Mouse (Mus musculus) limb, embryonic 14.5 days (tissue): ENCODE results near the gene Nr6a1. TPM values are rescaled to one million over a fixed set of nuclear protein-coding genes. Genes with fewer than 3 reads are reported as not detected.

Experiments used
- ATAC-seq: fragments of 200-750 bp; cut with Nextera tagmentation; 2 replicates; pipeline ENCODE4 v1.8.0; 2017; ENCODE audit warnings: low read depth, moderate number of reproducible peaks, moderate TSS enrichment; ENCODE audit not compliant: low FRiP score
- DNase-seq: peaks from one replicate; pipeline ENCODE4 v3.0.0-alpha.2; 2015; ENCODE audit warnings: low spot score
- H3K27ac ChIP-seq: fragments of 300-500 bp; sonication (generic); replicated peaks from 2 replicates; pipeline ENCODE4 v1.5.1; 2014; ENCODE audit warnings: low read depth, mild to moderate bottlenecking, low read length, moderate library complexity, mixed read lengths
- H3K27me3 ChIP-seq: fragments of 300-500 bp; sonication (generic); 2 replicates; pipeline ENCODE4 v1.6.1; 2014; ENCODE audit warnings: low read length, mixed read lengths; ENCODE audit not compliant: control insufficient read depth, insufficient read depth
- H3K36me3 ChIP-seq: fragments of 300-500 bp; sonication (generic); 2 replicates; pipeline ENCODE4 v1.6.1; 2014; ENCODE audit warnings: mild to moderate bottlenecking, low read length, moderate library complexity, mixed read lengths; ENCODE audit not compliant: control insufficient read depth, insufficient read depth
- H3K4me1 ChIP-seq: fragments of 300-500 bp; sonication (generic); 2 replicates; pipeline ENCODE4 v1.6.1; 2014; ENCODE audit warnings: antibody characterized with exemption, low read length, mixed read lengths; ENCODE audit not compliant: control insufficient read depth, insufficient read depth
- H3K4me2 ChIP-seq: fragments of 300-500 bp; sonication (generic); replicated peaks from 2 replicates; pipeline ENCODE4 v1.6.1; 2014; ENCODE audit warnings: low read depth, mild to moderate bottlenecking, low read length, moderate library complexity; ENCODE audit not compliant: severe bottlenecking
- H3K4me3 ChIP-seq: fragments of 300-500 bp; sonication (generic); replicated peaks from 2 replicates; pipeline ENCODE4 v1.5.1; 2014; ENCODE audit warnings: low read length
- H3K9ac ChIP-seq: fragments of 300-500 bp; sonication (generic); 2 replicates; pipeline ENCODE4 v1.6.1; 2014; ENCODE audit warnings: mild to moderate bottlenecking, low read depth, low read length, moderate library complexity; ENCODE audit not compliant: severe bottlenecking
- H3K9me3 ChIP-seq: fragments of 300-500 bp; sonication (generic); 2 replicates; pipeline ENCODE4 v1.6.1; 2016; ENCODE audit warnings: low read length; ENCODE audit not compliant: control insufficient read depth
- POLR2A ChIP-seq: fragments of 200-500 bp; IDR thresholded peaks from 2 replicates; pipeline ENCODE4 v1.8.0; 2012; ENCODE audit warnings: inconsistent platforms, mild to moderate bottlenecking, moderate library complexity, borderline replicate concordance; ENCODE audit not compliant: insufficient read depth, insufficient read length; ENCODE audit errors: extremely low read depth
- WGBS: fragments of 180-500 bp; shearing (Covaris S2); extraction: QIAGEN DNeasy Blood & Tissue Kit; methylation state at CpG from one replicate; pipeline ENCODE4 v1.1.7; 2014; 5-methylcytosine and 5-hydroxymethylcytosine counted together
- polyA plus RNA-seq, 2 experiments: library from polyadenylated mRNA; depleted of rRNA in 1 of 2; stranded (reverse) in 1 of 2; unstranded in 1 of 2; fragments of >200 nt; fragmentation: Nextera tagmentation in 1 of 2; extraction: Ambion mirVana in 1 of 2; gene quantifications; 2 replicates each; pipeline versions ENCODE4 v1.2.1 to v1.2.3; 2012 to 2014

The Nr6a1 gene
- polyA plus RNA-seq, 2 experiments, result 1.2 to 2.4 TPM

- WGBS, result 4% methylated on average over 22 of the region's 29 CpGs
- Histone ChIP-seq H3K4me3 (peak overlapping the region; percentile 32), H3K4me2 (peak overlapping the region; percentile 65), H3K36me3 (no peaks in the 10 kb centered on the region), H3K27me3 (no peaks in the 10 kb centered on the region), H3K27ac (no peak overlapping the region), H3K4me1 (0 out of 2 replicates have a peak, but pooled peaks cover 5% of the 10 kb centered on the region), H3K9me3 (no peaks in the 10 kb centered on the region), H3K9ac (peak overlapping the region; percentile 51; the same call in 1 of the 2 replicates)
- ATAC-seq, result peak; percentile 54
- TF ChIP-seq POLR2A, result no peak
- peak; percentile 67 for DNase-seq
Measured at GRCm38 (mm10) chr2:38688791-38689520, 238.5 kb downstream of the Nr6a1 start.

GRCm38 (mm10) chr2:38685746-38686145 lies 241.7 kb downstream of the Nr6a1 start:
- no peak for DNase-seq
- Histone ChIP-seq H3K36me3 (no peaks in the 10 kb centered on the region), H3K27me3 (no peaks in the 10 kb centered on the region), H3K4me2 (no peak overlapping the region), H3K27ac (no peak overlapping the region), H3K4me1 (0 out of 2 replicates have a peak, but pooled peaks cover 5% of the 10 kb centered on the region), H3K9ac (no peak overlapping the region), H3K9me3 (no peaks in the 10 kb centered on the region), H3K4me3 (no peak overlapping the region)
- WGBS, result 60% methylated on average over 3 of the region's 3 CpGs
- ATAC-seq, result no peak
- TF ChIP-seq POLR2A, result no peak

- WGBS, result 77% methylated on average over 5 of the region's 5 CpGs
Measured at GRCm38 (mm10) chr2:38683083-38683482, 244.4 kb downstream of the Nr6a1 start.

GRCm38 (mm10) chr2:38682209-38682608 lies 245.3 kb downstream of the Nr6a1 start:
- H3K36me3 ChIP-seq, result no peaks in the 10 kb centered on the region
- no peak for DNase-seq
- H3K27ac ChIP-seq, result no peak overlapping the region
- H3K4me3 ChIP-seq, result no peak overlapping the region
- ATAC-seq, result no peak
- TF ChIP-seq POLR2A, result no peak
- H3K9ac ChIP-seq, result no peak overlapping the region
- H3K4me1 ChIP-seq, result no peaks in the 10 kb centered on the region
- no peaks in the 10 kb centered on the region for H3K27me3 ChIP-seq
- WGBS, result 83% methylated on average over 5 of the region's 5 CpGs
- no peak overlapping the region for H3K4me2 ChIP-seq
- H3K9me3 ChIP-seq, result no peaks in the 10 kb centered on the region

More at GRCm38 (mm10) chr2:38683083-38683482, 244.4 kb downstream of the Nr6a1 start:
- H3K4me3 ChIP-seq, result no peak overlapping the region
- H3K27me3 ChIP-seq, result no peaks in the 10 kb centered on the region
- no peak overlapping the region for H3K4me2 ChIP-seq
- H3K27ac ChIP-seq, result no peak overlapping the region
- no peak for ATAC-seq
- H3K36me3 ChIP-seq, result no peaks in the 10 kb centered on the region
- TF ChIP-seq POLR2A, result no peak
- no peaks in the 10 kb centered on the region for H3K9me3 ChIP-seq
- no peak for DNase-seq
- no peak overlapping the region for H3K9ac ChIP-seq
- no peaks in the 10 kb centered on the region for H3K4me1 ChIP-seq

GRCm38 (mm10) chr2:38678947-38679346 lies 248.5 kb downstream of the Nr6a1 start:
- TF ChIP-seq POLR2A, result no peak
- Histone ChIP-seq H3K4me3 (no peak overlapping the region), H3K27me3 (no peaks in the 10 kb centered on the region), H3K4me2 (no peak overlapping the region), H3K9me3 (no peaks in the 10 kb centered on the region), H3K36me3 (no peaks in the 10 kb centered on the region), H3K4me1 (no peaks in the 10 kb centered on the region), H3K27ac (no peak overlapping the region), H3K9ac (no peak overlapping the region)
- ATAC-seq, result no peak
- DNase-seq, result no peak
